Mouse (Mus musculus) 416B (cell line): ENCODE measurements around the gene B4gat1.

ENCODE experiments used
- DNase-seq: peaks from one replicate; pipeline ENCODE4 v3.0.0; 2011; ENCODE audit warnings: low read depth

The B4gat1 gene

GRCm38 (mm10) chr19:5038709-5039156 is at the start of gene B4gat1, which contains the start of gene AC124502.3:
TSS of gene B4gat1 (plus strand) at chr19:5038826.
TSS of gene AC124502.3 (plus strand) at chr19:5038891.
- DNase-seq = peak; percentile 90

DNA sequence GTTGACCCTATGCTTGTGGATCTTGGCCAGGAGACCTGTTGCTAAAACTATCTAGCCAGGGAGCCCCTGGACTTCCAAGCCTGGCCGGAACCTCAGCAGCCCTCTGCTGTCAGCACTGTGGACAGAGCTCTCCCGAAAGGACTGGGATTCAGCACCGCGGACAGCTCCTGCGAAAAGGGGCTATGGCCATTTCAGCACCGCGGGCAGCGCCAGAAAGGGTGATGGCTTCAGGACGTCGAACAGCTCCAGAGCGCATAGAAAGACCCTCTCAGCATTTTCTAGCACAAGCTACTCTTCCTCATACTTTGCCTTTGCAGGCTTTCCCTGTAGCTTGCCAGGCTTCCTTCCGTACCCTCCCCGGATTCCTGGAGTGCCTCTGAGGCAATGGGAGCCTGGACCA is 49.6 kb upstream of the B4gat1 start:
- peak; percentile 80 for DNase-seq

DNA sequence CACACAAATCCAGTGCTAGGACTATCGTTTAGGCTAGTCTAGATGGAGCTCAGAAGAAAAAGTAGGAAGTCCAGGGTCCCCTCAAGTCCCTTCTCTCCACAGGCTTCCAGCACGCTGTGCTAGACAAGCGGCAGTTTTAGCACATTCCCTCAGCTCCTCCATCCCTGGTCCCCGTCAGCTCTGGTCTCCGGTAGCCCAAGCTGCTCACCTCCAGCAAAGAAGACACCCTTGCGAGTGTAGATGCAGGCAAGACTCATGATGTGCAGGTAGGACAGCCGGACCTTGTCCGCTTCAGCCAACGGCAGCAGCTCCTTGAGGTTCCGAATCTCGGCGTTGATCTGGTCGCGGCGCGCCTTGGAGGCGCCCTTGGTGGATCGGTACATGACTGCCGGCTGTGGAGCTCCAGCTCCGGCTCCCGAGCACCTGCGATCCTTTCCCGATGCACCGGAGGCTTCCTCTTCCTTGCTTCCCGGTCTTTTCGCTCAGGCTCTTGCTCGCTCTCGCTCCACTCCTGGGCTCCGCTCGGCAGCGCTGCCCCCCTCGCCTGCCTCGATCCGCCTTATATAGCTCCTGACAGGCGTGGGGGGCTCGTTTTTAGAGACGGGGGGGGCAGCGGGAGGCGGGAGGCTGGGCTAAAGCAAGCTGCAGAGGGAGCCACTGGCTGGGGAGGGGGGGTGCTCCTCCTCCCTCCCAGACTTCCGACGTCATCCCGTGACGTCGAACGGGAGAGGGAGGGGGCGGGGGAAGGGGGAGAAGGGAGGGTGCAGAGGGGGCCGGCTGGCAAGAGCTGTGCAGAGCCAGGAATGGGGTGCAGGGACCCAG is 49.0 kb upstream of the B4gat1 start:
- no peak for DNase-seq

DNA sequence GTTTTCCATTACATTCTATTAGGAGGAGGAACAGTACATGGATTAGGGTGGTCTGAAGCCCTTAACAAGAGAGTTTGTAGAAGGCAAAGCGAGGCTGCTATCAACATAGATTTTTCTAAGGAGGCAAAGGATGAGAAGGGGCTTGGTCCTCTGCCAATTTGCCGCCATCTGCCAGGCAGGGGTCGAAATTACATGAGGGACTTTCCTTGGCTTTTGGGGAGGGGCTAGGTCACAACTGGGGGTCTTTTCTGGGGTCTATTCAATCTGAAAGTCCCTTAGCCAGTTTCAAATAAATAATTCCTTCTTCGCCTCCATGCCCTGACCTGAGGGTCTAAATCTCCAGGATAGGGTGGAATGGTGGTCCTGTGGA is 48.4 kb upstream of the B4gat1 start, which contains the start of gene Npas4:
TSS of gene Npas4 (minus strand) at position 61 of the 370 bp plus-strand sequence.
- no peak for DNase-seq

- DNase-seq = no peak
Measured at GRCm38 (mm10) chr19:4990716-4991115, 47.9 kb upstream of the B4gat1 start.

DNA sequence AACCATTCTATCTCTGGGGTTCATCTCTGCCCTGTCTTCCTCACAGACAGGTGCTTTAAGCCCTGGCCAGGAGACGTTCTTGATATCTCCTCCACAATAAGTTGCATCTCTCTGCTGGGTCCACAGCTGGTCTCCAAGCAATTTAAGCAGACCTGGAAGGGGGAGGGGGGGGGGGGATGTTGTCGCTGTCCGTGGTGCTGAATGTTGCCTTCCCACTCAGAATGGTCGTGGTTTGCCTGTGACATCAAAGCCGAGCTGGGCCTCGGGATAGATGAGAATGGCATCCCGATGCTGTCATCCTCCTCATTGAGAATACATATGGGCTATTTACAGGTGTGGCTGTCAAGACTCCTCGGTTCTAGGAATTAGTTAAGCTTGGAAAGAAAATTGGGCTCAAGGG is 46.3 kb upstream of the B4gat1 start:
- DNase-seq = peak; percentile 28

- peak; percentile 92 for DNase-seq
Measured at GRCm38 (mm10) chr19:4992904-4993303, 45.7 kb upstream of the B4gat1 start.

- DNase-seq = no peak
Measured at GRCm38 (mm10) chr19:4994043-4994442, 44.6 kb upstream of the B4gat1 start.

DNA sequence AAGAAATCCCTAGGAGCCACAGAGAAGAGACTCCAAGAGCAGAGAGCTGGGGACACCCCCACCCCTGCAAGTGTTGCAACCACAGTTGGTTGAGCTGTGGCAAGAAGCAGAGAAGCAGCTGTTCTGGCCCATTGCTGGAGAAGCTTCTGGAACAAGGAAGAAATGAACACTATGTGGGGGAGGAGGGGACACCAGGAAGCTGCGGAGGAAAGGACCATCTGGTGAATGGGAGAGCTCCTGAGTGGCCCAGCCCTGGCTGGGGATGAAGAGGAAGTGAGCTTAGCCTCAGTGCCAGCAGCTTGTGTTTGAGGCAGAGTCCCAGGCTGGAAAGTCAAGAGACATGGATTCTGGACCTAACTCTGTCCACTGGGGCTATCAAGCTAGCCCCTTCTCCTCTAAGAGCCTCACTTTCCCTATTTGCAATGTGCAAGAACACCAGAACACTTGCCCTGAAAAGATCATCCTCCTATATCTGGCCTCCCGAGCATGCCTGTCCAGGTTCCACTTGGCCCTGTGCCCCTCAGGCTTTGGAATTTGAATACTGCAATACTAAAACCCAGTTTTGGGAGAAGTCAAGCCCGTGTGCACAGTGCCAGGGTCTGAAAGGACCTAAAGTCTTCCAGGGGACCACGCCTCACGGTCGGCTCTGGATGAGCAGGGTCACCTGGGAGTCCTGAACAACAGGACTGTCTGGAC is 39.0 kb upstream of the B4gat1 start:
- DNase-seq = no peak

DNA sequence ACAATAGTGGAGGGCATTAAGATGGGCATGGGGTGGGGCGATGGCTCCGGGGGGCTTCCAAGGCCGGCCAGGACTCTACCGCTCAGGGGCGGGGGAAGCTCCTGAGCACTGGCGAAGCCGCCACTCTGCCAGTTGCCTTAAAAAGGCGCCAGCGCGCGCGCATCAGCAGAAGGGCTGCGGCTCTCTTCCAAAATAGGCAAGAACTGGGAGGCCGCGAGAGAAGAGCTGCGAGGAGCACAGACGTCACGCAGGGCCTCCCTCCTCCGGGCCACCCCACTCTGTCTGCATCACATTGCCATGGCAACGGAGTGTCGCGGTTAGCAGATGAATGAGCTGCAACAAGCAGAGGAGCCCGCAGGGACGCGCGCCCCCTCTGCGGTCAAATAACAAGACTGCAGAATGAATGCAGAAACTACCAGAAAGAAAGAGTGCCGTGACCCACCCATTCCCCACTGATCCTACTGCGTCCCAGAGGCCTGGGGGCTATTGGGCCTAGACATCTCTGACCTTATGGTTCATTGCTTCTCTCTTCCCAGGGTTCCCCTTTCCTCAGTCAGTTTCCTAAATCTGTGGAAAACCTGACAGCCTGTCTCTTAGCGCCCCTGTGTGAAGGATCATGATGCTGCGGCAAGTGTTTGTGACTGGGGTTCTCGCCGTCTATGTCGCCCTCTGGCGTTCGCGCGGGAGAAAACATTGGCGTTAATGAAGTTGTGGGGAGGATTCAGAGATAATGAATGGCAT is 36.8 kb upstream of the B4gat1 start:
- peak; percentile 74 for DNase-seq

GRCm38 (mm10) chr19:5003644-5004043 is 35.0 kb upstream of the B4gat1 start:
- peak; percentile 55 for DNase-seq

DNA sequence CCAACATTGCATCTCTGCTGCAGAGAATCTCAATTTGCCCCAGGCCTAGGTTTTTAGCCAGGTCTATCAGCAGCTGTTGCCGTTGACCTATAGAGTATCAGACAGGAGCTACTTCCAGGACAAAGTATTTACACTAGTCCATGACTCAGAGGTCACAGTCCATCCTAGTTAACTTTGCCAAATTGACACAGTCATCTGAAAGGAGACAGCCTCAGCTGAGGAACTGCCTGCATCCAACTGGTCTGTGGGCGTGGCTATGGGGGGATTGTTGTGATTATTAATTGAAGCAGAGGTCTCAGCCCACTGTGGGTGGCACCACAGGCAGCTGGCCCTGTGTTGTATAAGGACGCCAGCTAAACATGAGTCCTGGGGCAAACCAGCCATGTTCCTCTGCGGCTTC is 33.7 kb upstream of the B4gat1 start:
- DNase-seq = no peak

GRCm38 (mm10) chr19:5013138-5013537 is 25.5 kb upstream of the B4gat1 start:
- peak; percentile 67 for DNase-seq

- DNase-seq = peak; percentile 78
Measured at GRCm38 (mm10) chr19:5014961-5015398, 23.6 kb upstream of the B4gat1 start.

GRCm38 (mm10) chr19:5016221-5016742 is 22.3 kb upstream of the B4gat1 start:
- DNase-seq = no peak

DNA sequence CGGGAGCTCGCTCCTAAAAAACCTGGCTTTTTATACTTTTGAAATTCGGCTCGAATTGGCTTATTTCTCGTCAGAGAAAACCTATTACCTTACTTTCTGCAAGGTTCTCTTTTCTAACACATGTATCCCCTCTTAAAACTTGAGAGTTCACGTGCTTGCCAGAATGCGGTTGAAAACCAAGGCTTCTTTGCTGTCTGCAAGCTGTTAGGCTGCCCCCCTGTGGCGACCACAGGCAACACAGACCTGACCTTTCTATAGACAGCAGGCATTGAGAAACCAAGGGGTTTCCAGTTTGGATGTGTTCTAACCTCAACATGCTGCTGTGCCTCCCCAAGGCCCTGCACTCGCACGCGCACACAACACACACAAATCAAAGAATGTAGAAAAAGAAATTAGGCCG is 21.8 kb upstream of the B4gat1 start:
- DNase-seq = peak; percentile 90

DNA sequence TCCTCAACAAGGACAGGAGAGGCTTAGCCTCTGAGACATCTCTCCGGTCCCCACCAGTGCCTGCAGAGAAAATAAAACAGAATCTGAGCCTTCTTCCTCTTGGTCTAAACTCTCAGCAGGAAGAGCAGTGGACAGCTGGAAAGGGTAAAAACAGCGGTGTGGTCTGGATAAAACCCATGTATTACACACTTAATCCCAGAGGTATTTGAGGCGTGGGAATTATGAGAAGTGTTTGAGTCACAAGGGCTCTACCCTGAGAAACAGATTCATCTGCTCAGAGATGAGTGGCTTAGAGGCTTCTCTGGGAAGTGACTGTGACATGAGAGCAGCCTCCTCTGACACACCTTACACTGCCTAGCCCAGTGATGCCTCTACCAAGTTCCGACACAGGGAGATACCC is 21.0 kb upstream of the B4gat1 start:
- DNase-seq = no peak

DNA sequence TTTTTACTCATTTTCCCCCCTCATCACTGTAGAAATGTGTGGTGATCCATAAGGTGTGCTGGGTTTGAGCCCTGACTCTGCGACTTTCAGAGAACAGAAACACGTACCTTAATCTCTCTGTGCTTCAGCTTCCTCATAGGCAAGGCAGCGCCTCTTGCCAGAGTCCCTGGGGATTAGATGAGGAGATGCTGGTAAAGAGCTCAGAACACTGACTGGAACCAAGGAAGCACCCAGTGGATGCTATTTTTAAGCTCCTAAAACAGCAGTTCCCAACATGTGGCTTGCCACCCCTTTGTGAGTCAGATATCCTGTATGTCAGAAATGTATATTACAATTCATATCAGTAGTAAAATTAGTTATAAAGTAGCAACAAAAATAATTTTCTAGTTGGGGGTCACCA is 20.4 kb upstream of the B4gat1 start:
- DNase-seq = no peak

DNA sequence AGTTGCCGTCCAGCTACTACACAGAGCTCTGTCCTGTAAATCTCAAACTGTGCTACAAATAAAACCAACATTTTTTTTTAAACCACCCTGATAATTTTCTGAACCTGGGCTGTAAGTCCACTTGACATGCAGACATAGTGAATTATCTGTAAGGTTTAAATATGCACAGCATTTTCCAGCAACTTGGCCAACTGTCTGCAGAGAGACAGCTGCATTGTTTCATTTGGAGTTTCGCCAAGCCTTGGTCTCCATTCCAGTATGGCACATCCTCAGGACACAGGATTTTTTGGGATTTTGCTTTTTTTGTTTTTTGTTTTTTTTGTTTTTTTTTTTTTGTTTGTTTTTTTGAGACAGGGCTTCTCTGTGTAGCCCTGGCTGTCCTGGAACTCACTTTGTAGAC is 17.2 kb upstream of the B4gat1 start:
- no peak for DNase-seq

DNA sequence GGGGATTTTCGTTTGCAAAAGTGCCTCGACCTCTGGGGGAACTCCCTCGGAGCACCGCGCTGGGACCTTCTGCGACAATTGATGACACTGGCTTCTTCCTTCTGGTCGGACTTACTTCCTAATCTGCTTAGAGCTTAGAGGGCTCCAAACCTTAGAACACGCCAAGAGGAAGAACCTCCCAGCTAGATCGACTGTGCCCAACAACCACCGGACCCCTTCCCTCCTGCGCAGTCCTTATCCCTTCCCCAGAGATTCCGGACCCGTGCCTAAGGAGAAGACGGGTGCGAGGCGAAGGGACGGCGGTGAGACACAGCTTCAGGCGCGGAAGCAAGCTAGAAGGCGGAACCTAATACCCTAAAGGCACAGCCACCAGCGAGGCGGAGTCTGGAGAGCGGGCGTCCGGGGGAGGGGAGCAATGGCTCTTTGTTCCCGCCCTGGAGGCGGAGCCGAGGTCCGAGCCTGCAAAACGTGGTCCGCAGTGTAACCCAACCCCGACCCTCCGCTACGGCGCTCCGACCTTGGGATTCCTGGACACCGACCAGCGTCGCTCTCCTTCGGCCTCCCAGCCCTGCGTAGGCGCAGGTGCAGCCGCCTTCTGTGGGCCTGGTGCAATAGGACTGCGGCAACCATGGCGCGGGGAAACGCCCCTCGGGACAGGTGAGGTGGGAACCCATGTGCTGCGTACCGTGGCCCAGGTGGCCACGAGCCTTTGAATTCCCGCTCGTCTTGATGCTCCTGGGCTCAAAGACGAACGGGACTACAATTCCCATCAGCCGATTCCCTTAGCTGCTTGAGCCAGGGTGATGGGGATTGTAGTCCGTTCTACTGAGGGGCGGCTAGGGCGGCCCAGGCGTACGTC is 14.8 kb upstream of the B4gat1 start, which contains the start of gene Slc29a2:
TSS of gene Slc29a2 (plus strand) at position 240 of the 859 bp plus-strand sequence.
- DNase-seq = peak; percentile 93

GRCm38 (mm10) chr19:5026111-5026510 is 12.5 kb upstream of the B4gat1 start:
- DNase-seq = no peak
